Mouse (Mus musculus): ENCODE results near the gene Itpr2.

GRCm38 (mm10) chr6:146464014-146464644 lies 37.9 kb downstream of the Itpr2 start:
- TF ChIP-seq CTCF (IDR thresholded peaks at IDR 0.05; ENCODE audit: low read depth) (no peak), EP300 (IDR thresholded peaks at IDR 0.05; ENCODE audit: low read depth) (no peak)
